Mouse (Mus musculus) layer of hippocampus, adult 9-11 months (tissue): ENCODE results near the gene Arid1b.

ENCODE experiments used
- DNase-seq: peaks from one replicate; pipeline ENCODE4 v3.0.0; 2022

Gene Arid1b

DNA sequence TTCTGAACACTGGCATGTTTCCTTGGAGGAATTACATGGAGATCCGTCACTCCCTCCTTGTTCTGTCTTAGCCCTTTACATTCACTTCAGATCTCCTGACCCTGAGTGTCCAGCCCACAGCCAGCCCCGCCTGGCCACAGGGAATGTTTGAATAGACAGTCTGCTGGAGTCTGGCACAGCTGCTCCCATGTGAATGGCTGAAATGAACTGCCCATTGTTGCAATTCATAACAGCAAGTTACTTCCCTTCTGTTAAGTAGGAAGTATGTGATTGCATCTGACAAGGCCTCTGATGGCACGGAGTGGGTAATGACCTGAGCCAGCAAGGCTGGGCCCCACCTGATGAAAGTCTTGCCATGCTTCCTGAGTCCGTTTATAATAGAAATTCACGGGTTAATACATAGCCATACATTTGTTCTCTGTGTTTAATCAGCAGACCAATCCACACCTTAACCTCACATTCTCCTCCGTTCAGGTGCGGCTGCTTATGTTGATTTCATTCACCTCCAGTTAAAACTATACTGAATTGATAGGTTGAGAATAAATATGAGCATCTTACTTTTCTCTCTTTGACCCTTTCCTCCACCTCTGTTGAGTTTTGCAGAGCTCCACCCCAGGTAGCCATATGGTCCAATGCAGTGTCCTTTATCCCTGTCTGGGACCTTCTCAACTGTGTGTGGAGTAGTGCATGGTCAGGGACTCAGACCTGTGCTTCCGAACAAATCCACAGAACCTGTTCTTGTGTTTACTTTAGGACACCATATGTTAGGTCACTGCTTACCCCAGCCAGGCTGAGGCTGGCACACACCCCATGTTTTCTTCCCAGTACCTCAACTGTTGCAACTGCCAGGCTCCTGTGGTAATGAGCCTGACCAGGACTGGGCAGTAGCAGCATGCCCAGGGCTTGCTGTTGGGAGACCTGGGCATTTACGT, 299.8 kb downstream of the Arid1b start:
- no peak for DNase-seq

DNA sequence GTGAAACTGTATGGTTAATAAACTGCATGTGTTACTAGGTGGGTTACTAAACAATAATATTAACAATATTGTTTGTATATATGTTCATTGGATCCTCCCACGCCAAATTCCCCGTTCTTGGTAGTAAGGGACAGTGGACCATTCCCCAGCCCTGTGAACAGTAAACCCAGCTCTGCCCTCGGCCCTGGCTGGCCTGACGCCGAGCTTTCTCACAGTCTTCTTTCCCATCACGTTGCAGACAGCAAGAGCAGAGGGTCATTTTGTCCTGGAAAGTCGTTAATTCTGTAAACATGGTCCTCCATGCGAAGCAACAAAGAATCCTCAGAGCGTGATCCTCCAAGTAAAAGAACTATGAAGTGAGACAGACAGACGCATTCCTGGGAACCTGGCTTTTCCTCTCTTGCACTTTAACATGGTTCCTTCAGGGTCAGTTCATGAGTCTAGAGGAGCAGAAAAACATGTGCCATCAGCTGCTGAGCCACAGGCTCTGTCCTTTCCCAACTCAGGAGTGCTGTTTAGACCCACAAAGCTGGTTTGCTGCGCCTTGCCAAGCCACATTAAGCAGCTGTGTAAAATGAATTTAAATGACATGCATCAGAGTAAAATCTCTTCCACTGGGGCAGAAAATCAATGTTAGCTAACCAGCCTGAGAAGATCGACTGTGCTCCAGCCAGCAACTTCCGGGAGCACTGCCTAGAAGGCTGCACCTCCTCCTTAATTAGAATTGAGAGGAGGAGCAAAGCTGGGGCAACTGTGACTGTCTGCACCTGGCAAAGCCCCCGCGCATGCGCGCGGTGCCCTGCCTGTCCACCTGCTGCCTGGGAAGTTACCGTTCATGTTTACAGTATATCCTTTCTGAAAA, 301.2 kb downstream of the Arid1b start:
- peak; percentile 91 for DNase-seq

DNA sequence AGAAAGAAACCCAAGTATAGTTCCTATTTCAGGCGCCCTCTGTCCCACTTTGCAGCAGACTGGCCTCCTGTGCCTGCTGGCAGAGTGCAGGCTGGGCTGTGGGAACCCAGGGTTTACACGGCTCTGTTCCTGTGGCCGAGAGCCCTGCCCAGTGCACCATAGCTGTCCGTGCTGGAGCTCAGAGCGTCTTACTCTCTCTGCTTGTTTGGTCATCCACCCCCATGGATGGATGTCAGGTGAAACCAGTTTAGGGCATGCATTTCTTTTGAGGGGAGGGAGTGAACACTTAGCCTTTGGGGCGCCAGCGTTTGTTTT, 301.8 kb downstream of the Arid1b start:
- DNase-seq, result no peak

DNA sequence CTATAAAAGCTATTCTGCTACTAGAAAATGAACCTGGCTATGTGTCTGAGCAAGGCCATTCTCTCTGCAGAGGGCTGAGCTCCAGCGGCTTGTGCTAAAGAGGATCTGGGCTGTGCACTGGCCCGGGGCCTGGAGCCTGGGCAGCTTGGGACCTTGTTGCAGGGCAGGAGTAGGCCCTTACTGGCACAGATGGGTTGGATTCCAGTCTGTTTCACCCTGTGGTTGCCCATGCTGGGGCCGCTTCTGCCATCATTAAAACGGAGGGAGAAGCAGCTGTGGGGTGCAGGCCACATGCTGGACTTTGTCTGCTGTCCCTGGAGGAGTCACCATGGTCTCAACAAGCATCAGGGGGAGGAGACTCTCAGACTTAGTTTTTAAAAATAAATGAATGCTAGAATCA, 303.4 kb downstream of the Arid1b start:
- DNase-seq, result no peak

DNA sequence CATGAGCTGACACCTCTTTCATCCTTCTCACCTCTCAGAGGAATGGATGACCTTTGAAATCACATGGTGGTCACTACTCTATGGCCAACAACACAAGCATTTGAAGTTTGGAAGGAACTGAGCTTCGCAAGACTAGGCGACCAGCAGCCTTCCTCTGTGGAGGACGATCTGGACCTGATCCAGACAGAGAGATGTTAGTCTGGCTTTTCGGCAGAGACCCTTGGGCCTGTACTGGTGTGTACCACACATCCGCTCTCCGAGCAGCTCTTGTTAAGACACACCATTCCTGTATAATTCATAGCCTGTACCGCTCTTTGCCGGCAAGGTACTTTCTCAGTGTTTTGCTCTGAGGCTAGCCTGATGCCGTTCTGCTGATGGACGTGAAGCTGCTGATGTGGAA, 303.9 kb downstream of the Arid1b start:
- no peak for DNase-seq

DNA sequence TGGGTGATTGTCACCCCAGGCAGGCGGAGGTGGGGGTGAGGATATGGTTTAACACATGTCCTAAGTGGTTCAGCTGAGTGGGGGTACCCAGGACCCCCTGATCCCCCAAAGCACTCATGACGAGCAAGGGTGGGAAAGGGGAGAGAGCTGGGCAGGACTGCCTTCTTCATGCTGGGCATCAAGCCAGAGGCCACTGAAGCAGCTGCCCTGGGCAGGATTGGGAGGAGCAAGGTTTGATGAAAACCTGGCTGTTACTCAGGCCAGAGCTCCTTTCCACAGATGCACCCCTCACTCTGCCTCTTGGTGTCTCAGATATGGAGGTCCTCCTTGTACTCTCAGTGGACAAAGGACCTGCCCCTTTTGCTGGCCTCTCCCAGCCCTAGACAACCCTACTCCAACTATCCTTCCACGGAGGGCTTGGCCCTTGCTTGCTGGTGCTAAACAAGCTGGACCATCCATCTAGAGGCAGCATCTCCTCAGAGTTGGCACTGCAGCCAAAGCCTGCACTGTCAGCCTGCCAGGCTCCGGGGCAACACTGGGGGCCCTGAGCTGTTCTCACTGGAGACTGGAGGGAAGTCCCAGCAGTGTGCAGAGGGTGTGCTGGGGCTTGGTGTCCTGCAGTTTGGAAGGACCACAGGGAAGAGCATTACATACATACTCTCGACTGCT, 304.9 kb downstream of the Arid1b start:
- DNase-seq, result no peak

DNA sequence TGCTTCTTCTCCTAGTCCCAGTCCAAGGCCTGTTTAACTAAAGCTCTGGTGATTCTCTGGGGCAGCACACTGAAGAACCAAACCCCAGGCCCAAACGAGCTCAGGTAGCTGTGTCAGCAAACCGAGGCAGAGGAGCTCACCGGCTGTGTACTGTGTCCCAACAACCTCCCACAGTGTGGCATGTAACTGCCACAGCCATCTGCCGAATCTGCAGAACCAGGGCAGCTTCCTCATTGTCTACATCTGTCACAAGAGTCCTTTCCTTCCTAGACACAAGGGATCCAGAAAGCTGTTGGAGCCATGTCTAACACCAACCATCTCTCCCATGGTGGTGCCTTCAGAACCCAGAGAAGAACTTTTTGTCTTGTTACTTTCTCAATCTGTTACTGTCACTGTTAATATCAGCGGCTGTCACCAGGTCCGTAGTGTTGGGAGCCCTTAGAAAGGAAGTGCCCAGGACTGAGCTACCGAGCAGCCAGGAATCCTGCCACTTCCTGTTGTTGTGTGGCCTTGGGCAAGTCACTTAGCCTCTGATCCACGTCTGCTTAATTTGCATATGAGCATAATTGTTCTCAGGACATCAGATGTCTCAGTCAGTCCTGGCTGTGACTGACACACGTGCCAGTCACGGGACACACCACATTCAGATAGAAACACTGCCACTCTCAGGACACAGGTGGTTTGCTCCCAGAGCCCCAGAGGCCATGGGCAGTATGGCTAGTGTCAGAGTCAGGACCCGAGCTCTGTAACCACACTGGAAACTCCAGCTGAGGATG, 309.0 kb downstream of the Arid1b start:
- DNase-seq, result no peak

DNA sequence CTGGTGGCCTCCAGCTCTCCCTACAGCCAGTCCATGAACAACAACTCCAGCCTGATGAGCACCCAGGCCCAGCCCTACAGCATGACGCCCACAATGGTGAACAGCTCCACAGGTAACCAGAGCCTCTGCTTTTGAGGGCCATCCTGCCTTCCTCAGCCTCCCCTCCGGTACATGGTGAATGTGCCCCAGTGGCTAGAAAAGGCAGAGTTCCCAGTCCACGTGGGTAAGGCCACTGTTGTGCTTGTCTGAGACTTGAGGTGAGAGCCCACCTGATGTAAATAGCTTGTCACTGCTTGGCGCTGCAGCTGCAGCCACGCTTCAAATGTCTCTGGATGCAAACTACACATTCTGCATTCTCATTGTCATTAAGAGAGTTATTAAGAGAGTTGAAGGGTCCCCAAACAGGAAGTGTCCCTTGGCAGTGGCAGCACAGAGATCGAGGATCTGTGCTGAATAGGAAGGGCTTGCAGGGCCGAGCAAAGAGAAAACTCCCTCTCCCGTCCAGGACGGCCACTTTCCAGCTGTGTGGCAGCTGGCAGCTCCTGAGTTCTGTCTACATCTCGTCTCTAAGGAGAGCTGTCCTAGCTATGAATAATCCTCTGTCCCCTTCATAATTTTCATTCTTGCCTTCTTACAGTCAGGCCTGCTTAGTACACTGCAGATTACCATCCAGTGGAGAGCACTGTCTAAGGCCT, 311.8 kb downstream of the Arid1b start:
- no peak for DNase-seq

DNA sequence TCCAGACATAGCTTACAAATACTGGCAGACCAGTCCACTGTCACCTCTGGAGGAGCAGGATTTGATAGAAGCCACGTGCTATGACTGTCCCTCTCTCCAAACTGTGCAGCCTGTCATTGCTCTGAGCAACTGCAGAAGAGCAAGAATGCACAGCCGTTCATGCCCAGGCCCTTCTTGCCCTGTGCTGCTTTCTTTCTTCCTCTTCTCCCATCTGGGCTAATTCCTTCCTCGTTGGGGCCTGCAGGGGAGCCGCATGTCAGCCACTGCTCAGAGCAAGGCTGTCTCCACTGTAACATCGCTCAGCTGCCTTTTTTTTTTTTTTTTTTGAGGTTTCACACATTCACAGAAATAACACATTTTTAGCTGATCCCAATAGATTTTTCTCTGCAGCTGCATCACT, 315.8 kb downstream of the Arid1b start:
- DNase-seq, result no peak

DNA sequence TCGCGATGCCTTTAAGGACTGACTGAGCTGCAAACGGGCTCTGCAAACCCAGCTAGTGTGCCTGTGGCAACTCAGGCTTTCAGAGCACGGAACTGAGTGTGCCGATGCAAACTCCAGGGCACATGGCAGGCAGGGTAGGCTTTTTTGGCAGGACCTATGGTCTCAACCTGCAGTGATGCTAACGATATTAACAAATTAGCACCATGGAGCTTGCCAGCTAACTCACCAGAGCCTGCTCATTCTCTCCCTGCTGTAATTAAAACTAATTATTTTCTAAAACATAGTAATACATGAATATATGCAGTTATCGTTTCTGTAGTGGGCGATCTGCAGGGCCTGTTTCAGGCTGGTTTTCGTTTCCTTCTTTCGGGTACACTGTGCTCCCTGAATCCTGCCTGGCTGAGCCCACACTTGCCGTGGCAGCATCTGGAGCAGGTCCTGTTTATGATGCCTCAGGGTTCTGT, 316.3 kb downstream of the Arid1b start:
- DNase-seq, result peak; percentile 87

DNA sequence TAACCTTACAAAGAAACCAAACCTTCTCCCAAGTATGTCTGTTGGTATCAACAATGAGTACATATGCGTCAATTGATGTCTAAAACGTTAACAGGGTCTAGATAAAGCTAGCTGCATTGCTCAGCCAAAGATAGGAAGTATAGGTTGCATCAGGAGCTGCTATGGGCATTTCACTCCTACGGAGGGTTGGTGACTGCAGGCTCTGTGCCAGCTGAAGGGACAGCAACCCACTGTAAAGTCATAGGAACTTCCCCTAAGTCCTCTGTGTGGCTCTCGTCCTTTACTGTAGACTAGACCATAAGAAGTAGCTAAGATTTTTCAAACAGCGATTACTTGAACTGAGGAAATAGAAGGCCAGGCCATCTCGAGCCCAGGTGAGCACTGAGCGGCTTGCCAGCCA, 316.9 kb downstream of the Arid1b start:
- no peak for DNase-seq

DNA sequence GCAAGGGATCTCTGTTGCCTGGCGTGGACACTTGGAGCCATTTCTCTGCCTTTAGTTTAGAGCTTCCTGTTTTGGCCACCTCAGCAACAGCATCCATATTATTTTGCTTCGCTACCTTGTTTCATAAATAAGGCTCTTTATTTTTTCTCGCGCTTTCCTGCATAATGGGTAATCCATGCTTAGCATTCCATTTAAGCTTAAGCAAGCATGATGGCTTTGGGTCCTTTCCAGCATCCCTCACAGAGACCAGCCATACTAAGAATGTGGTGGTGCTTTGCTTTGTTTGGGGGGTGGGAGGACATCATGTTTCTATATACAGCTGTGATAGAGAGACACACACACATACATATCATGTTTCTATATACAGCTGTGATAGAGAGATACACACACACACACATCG, 318.2 kb downstream of the Arid1b start:
- DNase-seq, result no peak

DNA sequence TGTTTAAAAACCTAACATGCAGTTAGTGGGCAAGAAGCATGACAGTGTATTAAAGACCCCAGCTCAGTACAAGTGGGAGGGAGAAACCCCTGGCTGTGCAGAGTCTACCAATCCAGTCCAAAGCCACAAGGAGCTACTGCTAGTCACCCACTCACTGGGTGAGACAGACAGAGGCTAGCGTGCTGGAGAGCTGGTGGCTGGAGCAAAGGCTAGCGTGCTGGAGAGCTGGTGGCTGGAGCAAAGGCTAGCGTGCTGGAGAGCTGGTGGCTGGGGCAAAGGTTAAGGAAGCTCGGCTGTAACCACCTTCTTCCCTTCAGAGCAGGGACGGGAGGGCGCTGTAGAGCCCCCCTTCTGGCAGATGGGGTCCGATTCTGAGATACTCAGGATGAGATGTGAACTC, 320.6 kb downstream of the Arid1b start:
- no peak for DNase-seq

DNA sequence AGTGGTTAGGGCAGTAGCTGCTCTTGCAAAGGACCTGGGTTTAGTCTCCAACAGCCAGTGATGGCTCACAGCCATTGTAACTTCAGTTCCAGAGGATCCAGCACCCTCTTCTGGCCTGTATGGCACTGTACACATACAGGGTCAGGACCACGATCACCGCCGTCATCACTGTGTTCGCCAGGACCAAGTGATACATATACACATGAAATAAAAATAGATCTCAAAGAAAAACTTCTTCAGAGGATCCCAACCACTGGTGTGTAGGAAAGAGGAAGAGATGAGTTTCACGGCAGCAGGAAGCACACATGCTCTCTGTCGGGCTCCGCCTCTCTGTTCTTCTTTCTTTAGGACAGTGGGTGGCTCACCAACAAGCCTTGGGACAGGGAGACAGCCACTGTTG, 322.4 kb downstream of the Arid1b start:
- DNase-seq, result no peak

DNA sequence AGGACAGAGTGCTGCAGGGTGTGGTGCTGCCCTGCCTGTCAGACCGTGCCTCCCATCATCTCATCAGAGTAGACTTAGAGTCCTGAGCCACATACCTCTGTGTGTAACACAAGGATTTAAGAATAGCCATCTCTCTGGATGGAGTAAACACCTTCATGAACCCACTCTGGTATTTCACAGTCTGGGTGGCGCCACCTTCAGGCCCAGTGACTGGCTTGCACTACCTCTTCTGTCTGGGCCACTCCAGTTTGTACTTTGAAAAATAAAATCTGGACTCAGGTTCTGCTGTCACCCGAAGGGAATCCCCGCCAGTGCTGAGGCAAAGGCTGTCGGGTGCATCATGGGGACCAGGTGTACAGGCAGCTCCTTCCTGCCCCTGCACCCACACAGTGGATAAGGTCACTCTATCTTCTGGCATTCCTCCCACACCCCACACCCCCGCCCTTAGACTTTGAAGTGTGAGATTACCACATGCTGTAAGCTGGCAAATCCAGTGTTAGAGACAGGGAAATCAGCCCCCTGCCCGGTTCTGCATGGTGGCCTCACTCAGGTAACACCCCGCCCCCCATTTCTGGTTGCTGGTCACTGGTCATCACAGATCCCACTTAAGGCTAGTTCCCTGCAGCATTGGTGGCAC, 327.6 kb downstream of the Arid1b start:
- DNase-seq, result no peak

DNA sequence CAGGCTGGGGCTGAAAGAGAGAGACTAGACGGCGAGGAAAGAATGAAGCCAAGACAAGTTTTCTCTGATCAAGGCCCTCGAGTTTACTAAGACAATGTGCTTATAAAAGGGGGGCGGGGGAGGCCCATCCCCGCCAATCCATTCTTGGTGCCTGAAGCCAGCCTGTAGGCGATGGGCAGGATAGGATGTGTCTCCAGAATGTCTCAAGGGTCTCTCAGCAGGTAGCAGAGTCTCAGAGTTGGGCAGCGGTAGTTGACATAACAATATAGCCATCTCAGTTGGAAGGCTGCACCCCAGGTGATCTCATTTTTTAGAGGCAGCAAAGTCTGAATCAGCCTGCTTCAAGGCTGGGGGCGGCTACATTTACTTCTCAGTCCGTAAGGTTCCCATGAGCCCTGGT, 328.5 kb downstream of the Arid1b start:
- no peak for DNase-seq

DNA sequence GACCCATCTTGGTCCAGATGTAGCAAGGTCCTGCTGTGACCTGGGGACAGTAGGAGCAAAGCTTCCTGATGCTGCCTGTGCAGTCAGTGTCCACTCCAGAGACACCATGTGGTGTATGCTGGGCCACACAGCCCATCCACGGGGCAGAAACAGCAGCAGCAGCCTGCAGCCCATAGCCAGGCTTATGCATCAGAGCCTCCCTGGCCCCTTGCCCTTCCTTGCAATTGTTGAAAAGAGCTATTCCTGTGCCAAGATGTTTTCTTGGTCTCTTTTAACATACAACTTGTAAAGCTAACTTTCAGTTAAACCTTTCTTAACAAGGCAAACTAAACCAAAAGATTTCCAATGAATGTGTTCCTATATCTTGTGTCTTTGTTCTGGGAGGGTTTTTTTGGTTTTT, 329.6 kb downstream of the Arid1b start:
- DNase-seq, result no peak

DNA sequence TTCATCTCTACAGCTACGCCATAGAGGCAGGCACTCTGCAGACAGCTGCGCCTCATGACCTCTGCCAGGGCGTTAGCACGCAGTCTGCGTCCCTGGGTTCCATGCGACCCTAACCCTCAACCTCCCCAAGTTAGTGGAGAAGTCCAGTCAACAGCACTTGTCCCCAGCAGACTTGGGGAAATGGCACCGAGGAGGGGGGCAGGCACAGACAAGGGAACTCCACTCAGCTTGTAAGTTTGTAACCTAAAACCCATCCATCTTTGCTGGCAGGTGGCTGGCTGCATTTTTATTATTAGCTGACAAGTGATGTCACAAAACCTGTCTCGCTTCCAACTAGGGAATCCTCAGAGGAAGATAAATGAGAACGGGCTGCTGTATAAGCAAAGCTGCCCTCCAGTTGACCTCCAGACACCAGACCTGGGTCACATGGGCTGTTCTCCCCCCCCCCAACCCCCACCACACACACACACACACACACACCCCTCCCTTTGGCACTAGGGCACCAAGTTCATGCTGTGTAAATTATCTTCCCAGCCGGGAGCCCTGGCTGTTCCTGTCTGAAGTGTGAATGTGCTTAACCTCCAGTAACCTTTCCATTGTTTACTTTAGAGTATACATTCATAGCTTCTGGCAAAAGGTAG, 330.2 kb downstream of the Arid1b start:
- DNase-seq, result no peak

DNA sequence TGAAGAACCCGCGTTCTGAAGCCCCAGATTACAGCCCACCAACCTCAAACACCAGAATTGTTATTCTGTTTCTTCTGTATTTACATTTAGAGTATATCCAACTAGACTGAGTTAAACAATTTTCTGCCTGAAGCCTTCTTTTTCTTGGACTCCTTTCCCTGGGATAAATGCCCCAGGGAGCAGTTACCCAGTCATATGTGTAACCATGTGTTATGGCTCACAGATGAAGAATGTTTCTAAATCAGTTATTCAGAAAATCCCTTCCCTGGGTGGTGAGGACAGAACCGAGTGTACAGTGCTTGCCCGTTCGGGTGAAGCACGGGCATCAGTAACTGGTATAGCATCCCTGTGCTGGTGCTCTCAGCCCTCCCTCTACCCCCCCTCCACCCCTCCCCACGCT, 332.6 kb downstream of the Arid1b start:
- no peak for DNase-seq

DNA sequence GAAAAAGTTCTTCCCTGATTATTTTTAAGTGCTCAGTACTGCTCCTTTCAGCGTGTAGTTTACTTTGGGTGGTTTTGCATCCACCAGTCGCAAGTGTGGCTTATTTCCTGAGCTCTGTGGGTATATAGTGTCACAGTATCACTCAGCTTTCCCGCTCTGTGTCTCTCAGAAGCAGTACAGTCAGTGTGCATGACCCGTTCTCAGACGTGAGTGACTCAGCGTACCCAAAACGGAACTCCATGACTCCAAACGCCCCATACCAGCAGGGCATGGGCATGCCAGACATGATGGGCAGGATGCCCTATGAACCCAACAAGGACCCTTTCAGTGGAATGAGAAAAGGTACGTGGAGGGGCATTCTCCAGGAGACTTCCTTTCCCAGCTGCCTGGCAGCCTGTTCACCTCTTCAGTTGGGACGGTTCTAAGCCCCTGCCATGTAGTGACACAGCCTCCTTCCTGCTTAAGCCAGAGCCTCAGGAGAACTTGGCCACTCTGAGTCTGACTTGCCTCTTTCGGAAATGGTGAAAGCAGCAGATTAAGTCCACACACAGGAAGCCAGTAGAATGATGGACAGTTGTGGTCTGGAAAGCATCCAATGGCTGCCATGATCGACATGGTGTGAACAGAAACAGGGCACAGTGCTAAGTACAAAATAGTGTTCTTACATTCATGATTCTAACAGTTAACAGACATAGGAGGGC, 333.5 kb downstream of the Arid1b start:
- no peak for DNase-seq
